ENCODE assay signal across 8 mouse cellular contexts in the genomic region with DNA sequence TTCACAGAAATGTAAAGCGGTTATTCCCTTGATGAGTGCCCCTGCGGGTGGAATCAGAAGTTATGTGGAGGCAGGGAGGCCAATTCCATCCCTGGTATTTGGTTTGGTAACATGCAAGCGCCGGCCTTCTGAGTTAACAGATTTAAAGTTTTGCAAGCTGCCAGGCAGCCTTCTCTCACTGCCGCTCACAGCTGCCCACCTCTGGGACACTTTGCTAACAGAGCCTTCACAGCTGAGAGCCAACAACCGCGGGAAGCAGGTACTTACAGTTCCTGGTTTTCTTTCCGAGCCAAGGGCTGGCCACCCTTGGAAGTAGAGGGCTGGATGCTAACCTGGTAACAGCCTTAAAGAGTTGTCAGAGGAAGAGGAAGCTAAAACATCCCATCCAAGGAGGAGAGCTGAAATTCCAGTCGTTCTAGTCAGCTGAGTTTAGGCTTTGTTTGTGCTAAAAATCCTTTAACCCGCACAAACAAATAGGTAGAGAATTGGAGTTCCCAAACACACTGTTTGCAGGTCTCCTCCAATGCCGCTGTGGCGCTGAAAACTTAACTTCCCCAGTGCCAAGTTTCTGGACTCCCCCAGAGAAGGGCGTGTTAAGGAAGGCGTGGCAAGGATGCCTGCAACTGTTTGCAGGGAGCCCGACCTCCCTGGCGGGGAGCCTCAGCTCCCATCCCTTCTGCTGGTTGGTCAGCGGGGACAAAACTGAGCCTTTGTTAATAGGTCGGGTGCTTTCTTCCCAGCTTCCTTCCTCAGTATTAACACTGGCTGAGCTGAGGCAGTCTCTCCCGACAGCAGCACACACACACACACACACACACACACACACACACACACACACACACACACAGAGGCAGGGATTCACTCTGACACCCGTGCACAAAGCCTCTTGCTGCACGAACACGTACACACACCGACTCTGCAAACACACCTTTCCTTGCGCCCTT. TPM values are rescaled to one million over a fixed set of nuclear protein-coding genes. Genes with fewer than 3 reads are reported as not detected.
A peak's percentile ranks its signal among the peaks of the same experiment; 100 is the strongest.
DNase-seq lines count a peak whose midpoint lies in the region; ATAC-seq and TF ChIP-seq lines count a peak whose summit lies in the region.

A gene (minus strand): TSS at position 706 of the 944 bp plus-strand sequence.

- no peaks in the 10 kb centered on the region for H3K27me3 ChIP-seq in hindbrain, embryonic 11.5 days (ENCODE audit: control insufficient read depth, insufficient read depth, low read length)
- no peaks in the 10 kb centered on the region for H3K27me3 ChIP-seq in limb, embryonic 10.5 days (ENCODE audit: low read depth, poor library complexity, severe bottlenecking)
- no peaks in the 10 kb centered on the region for H3K27me3 ChIP-seq in midbrain, embryonic 12.5 days

- H3K4me3 ChIP-seq in layer of hippocampus, adult 2 months, result peak within 1 kb of the TSS; percentile 32
- H3K4me3 ChIP-seq in hindbrain, embryonic 11.5 days (ENCODE audit: low read depth, low read length), result peak within 1 kb of the TSS; percentile 30
- H3K4me3 ChIP-seq in limb, embryonic 10.5 days, result peak within 1 kb of the TSS; percentile 56
- H3K4me3 ChIP-seq in midbrain, embryonic 12.5 days, result peak within 1 kb of the TSS; percentile 38

- ATAC-seq in hindbrain, embryonic 11.5 days (ENCODE audit: low FRiP score), result peak; percentile 81
- ATAC-seq in midbrain, embryonic 12.5 days (ENCODE audit: low FRiP score, low read depth), result peak; percentile 85

- H3K27ac ChIP-seq in layer of hippocampus, adult 2 months, result no peak within 1 kb of the TSS
- H3K27ac ChIP-seq in hindbrain, embryonic 11.5 days (ENCODE audit: low read depth, low read length), result peak within 1 kb of the TSS; percentile 25; the same call in 1 of the 2 replicates
- peak within 1 kb of the TSS; percentile 86 for H3K27ac ChIP-seq in limb, embryonic 10.5 days
- H3K27ac ChIP-seq in midbrain, embryonic 12.5 days (replicated peaks), result peak within 1 kb of the TSS; percentile 35

- no peaks in the 10 kb centered on the region for H3K36me3 ChIP-seq in hindbrain, embryonic 11.5 days (ENCODE audit: control insufficient read depth, insufficient read depth, low read length)
- no peaks in the 10 kb centered on the region for H3K36me3 ChIP-seq in limb, embryonic 10.5 days
- H3K36me3 ChIP-seq in midbrain, embryonic 12.5 days, result no peaks in the 10 kb centered on the region

- H3K9ac ChIP-seq in hindbrain, embryonic 11.5 days (ENCODE audit: low read depth, low read length), result peak within 1 kb of the TSS; percentile 44; the same call in 1 of the 2 replicates
- H3K9ac ChIP-seq in midbrain, embryonic 12.5 days (replicated peaks), result peak within 1 kb of the TSS; percentile 52

- H3K9me3 ChIP-seq in hindbrain, embryonic 11.5 days (ENCODE audit: control insufficient read depth, low read length), result no peaks in the 10 kb centered on the region
- H3K9me3 ChIP-seq in limb, embryonic 10.5 days (replicated peaks), result no peaks in the 10 kb centered on the region
- no peaks in the 10 kb centered on the region for H3K9me3 ChIP-seq in midbrain, embryonic 12.5 days

- no peak for DNase-seq in layer of hippocampus, adult 2 months (ENCODE audit: low spot score in 2 of 2)
- DNase-seq in layer of hippocampus, adult 18-20 months (ENCODE audit: low spot score in 2 of 2), result no peak
- peak; percentile 69 for DNase-seq in forelimb bud, embryonic 11.5 days (ENCODE audit: low read depth, low spot score)
- DNase-seq in hindbrain, embryonic 11.5 days (ENCODE audit: low spot score), result peak; percentile 70
- peak; percentile 72 for DNase-seq in limb, embryonic 10.5 days (ENCODE audit: low spot score)
- DNase-seq in testis, postnatal 10 days (ENCODE audit: low spot score), result peak; percentile 66
- DNase-seq in layer of hippocampus, adult 9-11 months, result no peak

- WGBS in hindbrain, embryonic 11.5 days, result 2% methylated on average over 24 of the region's 24 CpGs
- WGBS in limb, embryonic 10.5 days, result 1% methylated on average over 24 of the region's 24 CpGs
- 2% methylated on average over 23 of the region's 24 CpGs for WGBS in midbrain, embryonic 12.5 days

- no peak for TF ChIP-seq CTCF in layer of hippocampus, adult 2 months (conservative IDR thresholded peaks at IDR 0.05)

- peak within 1 kb of the TSS; percentile 47 for H3K4me2 ChIP-seq in hindbrain, embryonic 11.5 days (replicated peaks; ENCODE audit: low read depth, low read length)
- peak within 1 kb of the TSS; percentile 66 for H3K4me2 ChIP-seq in midbrain, embryonic 12.5 days (replicated peaks)

- H3K4me1 ChIP-seq in hindbrain, embryonic 11.5 days (replicated peaks; ENCODE audit: control insufficient read depth, insufficient read depth, low read length), result peaks cover 10% of the 10 kb centered on the region
- peaks cover 73% of the 10 kb centered on the region for H3K4me1 ChIP-seq in limb, embryonic 10.5 days
- peaks cover 25% of the 10 kb centered on the region for H3K4me1 ChIP-seq in midbrain, embryonic 12.5 days

RNA-seq across cellular contexts. Expression of the gene that starts here (rescaled TPM):
- 1 to 10 TPM; 2.2 to 2.6 TPM for total RNA-seq in layer of hippocampus, adult 2 months (2021)
- 1 to 10 TPM; 2.1 to 2.2 TPM for total RNA-seq in layer of hippocampus, adult 18-20 months (2021)
- 5.3 and 6.4 TPM in 2 replicates for polyA plus RNA-seq in hindbrain, embryonic 11.5 days (2014; fragmentation: Nextera tagmentation; extraction: Ambion mirVana)
- 11.6 and 13.6 TPM in 2 replicates for polyA plus RNA-seq in limb, embryonic 10.5 days (2016; fragmentation: Nextera tagmentation; extraction: Ambion mirVana)
- 5.0 and 7.4 TPM in 2 replicates for polyA plus RNA-seq in midbrain, embryonic 12.5 days (2016; fragmentation: Nextera tagmentation; extraction: Ambion mirVana)

Comparison
In these comparisons a context has a peak if more than half of its experiments do, and no peak if none do; other contexts are left out.
1. DNase-seq: peak in forelimb bud, embryonic 11.5 days (single experiment), hindbrain, embryonic 11.5 days (single experiment), limb, embryonic 10.5 days (single experiment) and testis, postnatal 10 days (single experiment); none in layer of hippocampus, adult 2 months (0 of 2), layer of hippocampus, adult 18-20 months (0 of 2) and layer of hippocampus, adult 9-11 months (single experiment).
2. Peak in every context shown above with its lines, with median percentiles within 50 percentile points of each other: H3K4me3 ChIP-seq.